Mouse (Mus musculus) hindbrain, embryonic 16.5 days (tissue): ENCODE results near the gene Nek6. TPM values are rescaled to one million over a fixed set of nuclear protein-coding genes. Genes with fewer than 3 reads are reported as not detected.

Source experiments
- ATAC-seq: fragments of 200-750 bp; cut with Nextera tagmentation; 2 replicates; pipeline ENCODE4 v1.8.0; 2017; ENCODE audit warnings: moderate TSS enrichment, moderate library complexity
- H3K27ac ChIP-seq: fragments of 300-500 bp; sonication (generic); 2 replicates; pipeline ENCODE4 v1.5.1; 2014; ENCODE audit warnings: low read depth, mild to moderate bottlenecking, control low read depth, low read length, moderate library complexity
- H3K27me3 ChIP-seq: fragments of 300-500 bp; sonication (generic); replicated peaks from 2 replicates; pipeline ENCODE4 v1.6.1; 2014; ENCODE audit warnings: low read length; ENCODE audit not compliant: control insufficient read depth, insufficient read depth
- H3K36me3 ChIP-seq: fragments of 300-500 bp; sonication (generic); 2 replicates; pipeline ENCODE4 v1.6.1; 2014; ENCODE audit warnings: mild to moderate bottlenecking, low read length, moderate library complexity, mixed read lengths; ENCODE audit not compliant: control insufficient read depth, insufficient read depth
- H3K4me1 ChIP-seq: fragments of 300-500 bp; sonication (generic); 2 replicates; pipeline ENCODE4 v1.6.1; 2014; ENCODE audit warnings: low read depth, low read length; ENCODE audit not compliant: control insufficient read depth, insufficient read depth
- H3K4me2 ChIP-seq: fragments of 300-500 bp; sonication (generic); 2 replicates; pipeline ENCODE4 v1.6.1; 2014; ENCODE audit warnings: mild to moderate bottlenecking, low read length, control low read depth, moderate library complexity
- H3K4me3 ChIP-seq: fragments of 300-500 bp; sonication (generic); 2 replicates; pipeline ENCODE4 v1.5.1; 2014; ENCODE audit warnings: mild to moderate bottlenecking, low read length, control low read depth, moderate library complexity
- H3K9ac ChIP-seq: fragments of 300-500 bp; sonication (generic); 2 replicates; pipeline ENCODE4 v1.6.1; 2014; ENCODE audit warnings: low read depth, mild to moderate bottlenecking, control low read depth, low read length, moderate library complexity
- H3K9me3 ChIP-seq: fragments of 300-500 bp; sonication (generic); 2 replicates; pipeline ENCODE4 v1.6.1; 2014; ENCODE audit warnings: mild to moderate bottlenecking, low read length, moderate library complexity; ENCODE audit not compliant: control insufficient read depth
- WGBS: fragments of 180-500 bp; shearing (Covaris S2); extraction: QIAGEN DNeasy Blood & Tissue Kit; methylation state at CpG from one replicate; pipeline ENCODE4 v1.1.7; 2014; 5-methylcytosine and 5-hydroxymethylcytosine counted together
- polyA plus RNA-seq: library from polyadenylated mRNA; unstranded; fragments of >200 nt; fragmentation: Nextera tagmentation; extraction: Ambion mirVana; gene quantifications from 2 replicates; pipeline ENCODE4 v1.2.1, GENCODE M21; 2015

The Nek6 gene
- polyA plus RNA-seq, 1 experiment from 2014 or later = 65.4 TPM

DNA sequence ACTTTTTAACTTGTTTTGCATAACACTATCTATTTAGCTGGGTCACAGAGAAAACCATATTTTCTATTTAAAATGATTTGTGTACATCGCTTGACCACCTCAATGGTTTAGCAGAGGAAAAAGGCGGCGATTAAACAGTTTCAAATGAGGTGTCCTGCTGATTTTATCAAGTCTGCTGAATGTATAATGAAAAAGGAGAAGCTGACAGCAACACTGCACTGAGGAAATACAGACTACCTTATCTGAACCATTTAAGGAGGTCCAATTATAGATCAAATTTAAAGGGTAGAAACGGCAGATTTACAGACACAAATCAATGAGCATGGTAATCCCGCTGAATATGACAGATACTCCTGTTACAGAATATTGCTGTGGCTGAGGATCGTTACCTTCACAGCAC lies 103.0 kb downstream of the Nek6 start:
- H3K9me3 ChIP-seq = no peaks in the 10 kb centered on the region
- no peaks in the 10 kb centered on the region for H3K27me3 ChIP-seq
- H3K4me1 ChIP-seq = peaks cover 22% of the 10 kb centered on the region
- H3K27ac ChIP-seq = no peak overlapping the region
- H3K4me2 ChIP-seq = no peak overlapping the region
- H3K36me3 ChIP-seq = no peaks in the 10 kb centered on the region
- 59% methylated on average over 6 of the region's 6 CpGs for WGBS
- no peak for ATAC-seq
- H3K4me3 ChIP-seq = no peak overlapping the region
- H3K9ac ChIP-seq = no peak overlapping the region

GRCm38 (mm10) chr2:38616072-38616471 lies 104.6 kb downstream of the Nek6 start:
- peak; percentile 24; the same call in 1 of the 2 replicates for ATAC-seq
- no peak overlapping the region for H3K4me2 ChIP-seq
- H3K36me3 ChIP-seq = no peaks in the 10 kb centered on the region
- H3K27ac ChIP-seq = 0 out of 2 replicates have a peak overlapping the region, but pooled peaks have one; percentile 2
- H3K4me3 ChIP-seq = no peak overlapping the region
- no peak overlapping the region for H3K9ac ChIP-seq
- H3K9me3 ChIP-seq = no peaks in the 10 kb centered on the region
- no peaks in the 10 kb centered on the region for H3K27me3 ChIP-seq
- H3K4me1 ChIP-seq = peaks cover 21% of the 10 kb centered on the region
- WGBS = 39% methylated on average over 4 of the region's 4 CpGs

DNA sequence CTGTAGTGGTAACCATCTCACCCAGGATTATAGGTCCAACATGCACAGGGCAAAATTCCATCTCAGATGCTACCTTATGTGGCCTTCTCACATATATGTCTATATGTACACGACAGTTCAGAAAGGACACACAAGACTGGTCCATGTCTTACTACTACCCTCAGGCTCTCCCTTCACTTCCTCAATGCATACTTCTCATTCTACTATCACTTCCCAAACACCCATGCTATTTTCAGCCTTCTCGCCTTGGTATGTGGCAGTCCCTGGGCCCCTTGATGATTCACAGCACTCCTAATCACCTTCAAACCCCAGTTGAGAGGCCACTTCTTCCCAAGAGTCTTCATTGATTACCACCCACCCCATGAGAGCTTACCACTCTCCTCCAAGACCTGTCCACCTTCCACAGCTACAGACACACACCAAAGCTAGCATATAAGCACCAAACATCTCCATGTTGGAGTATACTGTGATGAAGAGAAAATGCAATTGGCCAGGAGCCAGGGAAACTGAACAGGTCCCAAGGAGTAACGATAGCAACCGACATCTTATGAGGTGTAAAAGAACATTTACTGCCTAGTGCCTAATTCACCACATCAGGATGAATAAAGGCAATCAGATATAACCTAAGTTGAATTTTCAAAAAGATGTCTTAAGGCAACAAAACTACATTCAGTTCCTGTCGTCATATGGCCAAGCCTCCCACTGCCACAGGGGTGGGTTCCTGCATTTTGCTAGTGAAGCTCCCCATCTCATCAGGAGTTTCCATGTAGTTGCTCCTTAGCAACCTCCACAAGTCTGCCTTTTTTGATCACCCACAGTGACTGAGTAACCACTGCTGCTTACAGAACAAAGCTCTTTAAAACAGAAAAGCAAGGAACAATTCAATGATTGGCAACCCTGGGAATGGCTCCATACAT lies 105.8 kb downstream of the Nek6 start:
- no peaks in the 10 kb centered on the region for H3K27me3 ChIP-seq
- H3K4me3 ChIP-seq = no peak overlapping the region
- H3K4me2 ChIP-seq = no peak overlapping the region
- ATAC-seq = no peak
- H3K9me3 ChIP-seq = no peaks in the 10 kb centered on the region
- no peak overlapping the region for H3K9ac ChIP-seq
- peaks cover 29% of the 10 kb centered on the region for H3K4me1 ChIP-seq
- no peaks in the 10 kb centered on the region for H3K36me3 ChIP-seq
- WGBS = 74% methylated on average over 5 of the region's 5 CpGs
- no peak overlapping the region for H3K27ac ChIP-seq

GRCm38 (mm10) chr2:38619777-38620176 lies 108.3 kb downstream of the Nek6 start:
- H3K27me3 ChIP-seq = no peaks in the 10 kb centered on the region
- no peak overlapping the region for H3K4me2 ChIP-seq
- H3K9me3 ChIP-seq = no peaks in the 10 kb centered on the region
- 87% methylated on average over 4 of the region's 4 CpGs for WGBS
- H3K4me3 ChIP-seq = no peak overlapping the region
- H3K36me3 ChIP-seq = no peaks in the 10 kb centered on the region
- no peak overlapping the region for H3K27ac ChIP-seq
- ATAC-seq = no peak
- H3K9ac ChIP-seq = no peak overlapping the region
- peaks cover 25% of the 10 kb centered on the region for H3K4me1 ChIP-seq

GRCm38 (mm10) chr2:38621076-38621475 lies 109.6 kb downstream of the Nek6 start:
- peak overlapping the region; percentile 14 for H3K27ac ChIP-seq
- H3K36me3 ChIP-seq = no peaks in the 10 kb centered on the region
- no peak overlapping the region for H3K4me3 ChIP-seq
- 80% methylated on average over 4 of the region's 4 CpGs for WGBS
- no peak overlapping the region for H3K4me2 ChIP-seq
- H3K27me3 ChIP-seq = no peaks in the 10 kb centered on the region
- H3K9ac ChIP-seq = no peak overlapping the region
- ATAC-seq = peak; percentile 26; the same call in 1 of the 2 replicates
- peaks cover 15% of the 10 kb centered on the region for H3K4me1 ChIP-seq
- no peaks in the 10 kb centered on the region for H3K9me3 ChIP-seq

- Histone ChIP-seq H3K27ac (peak overlapping the region; percentile 14), H3K4me1 (peaks cover 11% of the 10 kb centered on the region), H3K36me3 (no peaks in the 10 kb centered on the region), H3K9ac (no peak overlapping the region), H3K4me3 (no peak overlapping the region), H3K9me3 (no peaks in the 10 kb centered on the region), H3K27me3 (no peaks in the 10 kb centered on the region), H3K4me2 (peak overlapping the region; percentile 7; the same call in 1 of the 2 replicates)
- 40% methylated on average over 6 of the region's 6 CpGs for WGBS
- peak; percentile 94 for ATAC-seq
Measured at GRCm38 (mm10) chr2:38621610-38622021, 110.2 kb downstream of the Nek6 start.

DNA sequence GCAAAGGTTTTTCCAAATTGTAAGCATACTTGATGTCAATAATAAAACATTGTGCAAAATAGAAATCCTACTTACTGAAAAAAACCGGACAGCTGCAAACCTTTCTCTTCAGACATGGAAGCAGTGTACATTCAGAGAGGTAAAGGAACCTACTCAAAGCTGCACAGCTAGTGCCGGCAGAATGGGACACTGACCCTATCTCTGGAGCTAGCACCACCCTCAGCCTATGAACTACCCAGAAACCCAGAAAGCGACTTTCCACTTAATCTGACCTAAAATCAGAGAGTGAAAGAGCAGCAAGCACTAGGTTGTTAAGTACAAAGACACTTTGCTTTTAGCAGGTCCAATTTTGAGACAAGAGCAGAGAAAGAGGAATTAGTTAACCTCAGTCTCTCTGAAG lies 112.0 kb downstream of the Nek6 start:
- Histone ChIP-seq H3K4me1 (peaks cover 10% of the 10 kb centered on the region), H3K27me3 (no peaks in the 10 kb centered on the region), H3K9me3 (no peaks in the 10 kb centered on the region), H3K4me3 (no peak overlapping the region), H3K27ac (no peak overlapping the region), H3K4me2 (no peak overlapping the region), H3K9ac (no peak overlapping the region), H3K36me3 (peaks cover under 1% of the 10 kb centered on the region; the same call in 1 of the 2 replicates)
- no peak for ATAC-seq
- WGBS = 93% methylated on average over 3 of the region's 3 CpGs

GRCm38 (mm10) chr2:38623821-38624590 lies 112.6 kb downstream of the Nek6 start:
- ATAC-seq = no peak
- no peaks in the 10 kb centered on the region for H3K9me3 ChIP-seq
- no peak overlapping the region for H3K27ac ChIP-seq
- H3K36me3 ChIP-seq = peaks cover 6% of the 10 kb centered on the region
- H3K4me3 ChIP-seq = no peak overlapping the region
- H3K9ac ChIP-seq = no peak overlapping the region
- peaks cover 10% of the 10 kb centered on the region for H3K4me1 ChIP-seq
- 93% methylated on average over 8 of the region's 8 CpGs for WGBS
- H3K4me2 ChIP-seq = no peak overlapping the region
- H3K27me3 ChIP-seq = no peaks in the 10 kb centered on the region

- Histone ChIP-seq H3K4me1 (no peaks in the 10 kb centered on the region), H3K36me3 (peaks cover 25% of the 10 kb centered on the region), H3K9ac (no peak overlapping the region), H3K27me3 (no peaks in the 10 kb centered on the region), H3K4me3 (no peak overlapping the region), H3K4me2 (no peak overlapping the region), H3K27ac (no peak overlapping the region), H3K9me3 (no peaks in the 10 kb centered on the region)
- no peak for ATAC-seq
- 95% methylated on average over 4 of the region's 4 CpGs for WGBS
Measured at GRCm38 (mm10) chr2:38628801-38629200, 117.4 kb downstream of the Nek6 start.
